Mouse (Mus musculus): ENCODE data around the gene Mef2a. TPM values are rescaled to one million over a fixed set of nuclear protein-coding genes. Genes with fewer than 3 reads are reported as not detected.
"Not testable (repeated sequence)": the region's sequence is repeated elsewhere in the genome, so short reads cannot be mapped to it uniquely, and the experiment has no call there.

The Mef2a gene
- polyA plus RNA-seq, 1 experiment = 38.9 TPM

DNA sequence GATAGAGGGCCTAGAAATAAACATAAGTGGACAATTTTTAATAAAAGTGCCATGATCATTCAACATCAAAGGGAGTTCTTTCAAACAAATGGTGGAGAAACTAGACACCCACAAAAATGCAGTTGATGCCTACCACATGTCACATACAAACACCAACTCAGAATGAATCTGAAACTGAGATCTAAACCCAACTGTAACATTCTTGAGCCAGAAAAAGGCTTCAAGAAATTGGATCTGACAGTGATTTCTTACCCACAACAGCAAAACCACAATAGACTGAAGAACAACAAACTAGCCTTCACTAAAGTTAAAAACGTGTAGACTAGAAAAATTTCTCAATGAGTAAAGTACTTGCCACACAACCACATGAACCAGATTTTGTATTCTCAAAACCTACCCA is 52.3 kb downstream of the Mef2a start:
- H3K4me1 ChIP-seq (ENCODE audit: control insufficient read depth, insufficient read depth, insufficient read length, low read length) = no peaks in the 10 kb centered on the region; the same call in 1 of the 2 replicates
- no peak overlapping the region for H3K4me3 ChIP-seq (ENCODE audit: insufficient read depth, low read depth, low read length)
- H3K27ac ChIP-seq (replicated peaks; ENCODE audit: low read depth, low read length) = no peak overlapping the region

DNA sequence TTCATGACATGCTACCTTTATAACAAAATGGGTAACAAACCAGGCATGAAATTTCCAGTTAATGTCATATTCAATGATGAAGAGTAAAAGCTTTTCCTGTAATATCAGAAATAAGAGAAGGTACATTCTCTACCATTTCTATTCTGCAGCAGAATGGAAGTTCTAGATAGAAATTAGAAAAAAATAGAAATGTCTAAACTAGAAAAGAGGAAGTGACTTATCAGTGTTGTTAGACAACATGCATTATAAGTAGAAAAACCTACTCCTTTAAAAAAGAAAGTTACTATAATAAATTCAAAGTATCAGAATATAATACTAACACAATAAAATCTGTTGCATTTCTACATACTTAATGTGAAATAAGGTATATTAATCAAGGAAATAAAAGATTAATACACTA is 54.0 kb downstream of the Mef2a start:
- Histone ChIP-seq H3K27ac (replicated peaks; ENCODE audit: low read depth, low read length) (no peak overlapping the region), H3K4me3 (ENCODE audit: insufficient read depth, low read depth, low read length) (no peak overlapping the region), H3K4me1 (ENCODE audit: control insufficient read depth, insufficient read depth, insufficient read length, low read length) (no peaks in the 10 kb centered on the region)

DNA sequence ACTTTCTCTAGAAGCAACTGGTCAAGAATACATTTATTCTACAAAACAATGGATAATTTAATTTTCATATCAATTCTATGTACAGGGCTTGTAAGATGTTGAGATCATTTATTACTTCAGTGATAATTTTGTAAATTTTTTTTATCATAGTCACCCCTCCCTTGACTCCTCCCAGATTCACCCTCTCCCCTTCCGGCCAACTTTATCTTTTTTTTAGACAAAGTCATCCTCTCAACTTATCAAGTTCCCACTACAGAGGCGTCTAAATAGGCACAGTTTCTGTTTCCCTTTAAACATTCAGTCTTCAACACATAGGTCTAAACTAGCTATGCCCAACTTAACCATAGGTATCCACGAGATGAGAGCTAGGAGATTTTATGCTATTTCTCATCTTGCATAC is 59.5 kb downstream of the Mef2a start:
- Histone ChIP-seq H3K4me3 (ENCODE audit: insufficient read depth, low read depth, low read length) (no peak overlapping the region), H3K27ac (replicated peaks; ENCODE audit: low read depth, low read length) (no peak overlapping the region), H3K4me1 (ENCODE audit: control insufficient read depth, insufficient read depth, insufficient read length, low read length) (no peaks in the 10 kb centered on the region)

DNA sequence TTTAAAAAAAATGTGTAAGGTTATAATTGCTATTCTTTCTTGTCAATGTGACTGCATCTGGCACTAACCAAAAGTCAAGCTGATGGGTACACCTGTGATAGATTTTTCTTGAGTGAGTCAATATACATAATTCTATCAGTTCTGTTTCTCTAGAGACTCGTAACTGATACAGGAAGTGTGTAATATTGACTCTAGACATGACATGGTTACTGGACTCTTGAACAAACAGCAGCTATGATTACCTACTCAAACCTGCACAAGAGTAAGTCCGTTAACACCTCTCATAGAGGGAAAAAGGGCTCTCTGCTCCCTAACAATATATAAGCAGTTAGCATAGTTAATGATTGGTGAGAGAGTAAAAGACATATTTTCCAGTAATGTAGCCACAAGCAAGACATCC is 62.5 kb downstream of the Mef2a start:
- H3K4me3 ChIP-seq (ENCODE audit: insufficient read depth, low read depth, low read length) = no peak overlapping the region
- no peak overlapping the region for H3K27ac ChIP-seq (replicated peaks; ENCODE audit: low read depth, low read length)
- H3K4me1 ChIP-seq (ENCODE audit: control insufficient read depth, insufficient read depth, insufficient read length, low read length) = no peaks in the 10 kb centered on the region

DNA sequence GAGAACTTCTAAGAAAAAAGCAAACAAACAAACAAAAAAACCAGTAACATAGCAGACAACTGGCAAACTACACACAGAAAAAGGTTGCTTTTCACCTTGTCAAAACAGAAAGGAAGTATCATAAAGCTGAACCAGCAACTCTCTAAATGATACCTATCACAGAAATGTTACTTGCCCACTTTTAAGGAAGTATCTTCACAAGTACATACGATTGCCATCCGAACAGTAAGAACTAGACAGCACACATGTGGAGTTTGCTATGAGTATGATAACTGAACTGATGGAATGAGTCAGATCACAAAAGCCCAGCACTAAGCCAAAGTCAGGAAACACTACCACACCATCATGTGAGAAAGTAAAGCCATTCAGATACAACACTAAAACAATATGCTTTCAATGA is 64.6 kb downstream of the Mef2a start:
- H3K4me1 ChIP-seq (ENCODE audit: control insufficient read depth, insufficient read depth, insufficient read length, low read length) = no peaks in the 10 kb centered on the region
- no peak overlapping the region for H3K4me3 ChIP-seq (ENCODE audit: insufficient read depth, low read depth, low read length)
- no peak overlapping the region for H3K27ac ChIP-seq (replicated peaks; ENCODE audit: low read depth, low read length)

DNA sequence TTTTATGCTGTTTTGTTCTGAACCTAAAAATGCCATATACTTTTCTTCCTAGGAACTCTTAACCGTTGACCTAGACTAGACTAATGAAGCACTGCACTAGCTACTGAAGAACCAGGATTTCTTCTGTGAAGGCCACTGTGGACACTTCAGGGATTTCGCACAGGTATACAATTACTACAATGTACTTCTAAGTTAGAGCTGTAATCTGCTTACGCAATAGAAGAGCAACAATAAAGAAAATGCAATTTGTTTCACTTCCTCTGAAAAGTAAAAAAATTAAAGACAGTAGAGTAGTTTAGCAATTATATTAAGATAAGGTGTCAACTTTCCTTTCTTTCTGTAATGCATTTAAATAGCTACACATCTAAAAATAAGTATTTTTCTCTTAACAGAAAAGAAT is 65.6 kb downstream of the Mef2a start:
- Histone ChIP-seq H3K4me3 (ENCODE audit: insufficient read depth, low read depth, low read length) (no peak overlapping the region), H3K4me1 (ENCODE audit: control insufficient read depth, insufficient read depth, insufficient read length, low read length) (no peaks in the 10 kb centered on the region), H3K27ac (replicated peaks; ENCODE audit: low read depth, low read length) (no peak overlapping the region)

DNA sequence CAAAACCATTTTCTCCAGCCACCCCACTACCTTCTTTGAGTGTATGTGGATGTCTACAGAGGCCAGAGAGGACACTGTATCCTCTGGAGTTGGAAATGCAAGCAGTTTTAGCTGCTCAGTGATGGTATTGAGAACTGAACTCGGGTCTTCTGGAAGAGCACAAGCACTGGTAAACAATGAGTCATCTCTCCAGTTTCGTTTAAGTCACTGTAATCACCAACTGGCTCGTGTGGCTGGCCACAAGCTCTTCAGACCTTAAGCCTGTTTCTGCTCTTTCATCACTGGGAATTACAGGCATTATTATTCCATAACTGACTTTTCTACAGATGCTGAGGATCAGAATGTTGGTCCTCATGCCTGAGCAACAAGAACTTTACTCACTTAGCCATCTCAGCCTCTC is 67.7 kb downstream of the Mef2a start:
- no peak overlapping the region for H3K27ac ChIP-seq (replicated peaks; ENCODE audit: low read depth, low read length)
- H3K4me3 ChIP-seq (ENCODE audit: insufficient read depth, low read depth, low read length) = no peak overlapping the region
- no peaks in the 10 kb centered on the region for H3K4me1 ChIP-seq (ENCODE audit: control insufficient read depth, insufficient read depth, insufficient read length, low read length)

DNA sequence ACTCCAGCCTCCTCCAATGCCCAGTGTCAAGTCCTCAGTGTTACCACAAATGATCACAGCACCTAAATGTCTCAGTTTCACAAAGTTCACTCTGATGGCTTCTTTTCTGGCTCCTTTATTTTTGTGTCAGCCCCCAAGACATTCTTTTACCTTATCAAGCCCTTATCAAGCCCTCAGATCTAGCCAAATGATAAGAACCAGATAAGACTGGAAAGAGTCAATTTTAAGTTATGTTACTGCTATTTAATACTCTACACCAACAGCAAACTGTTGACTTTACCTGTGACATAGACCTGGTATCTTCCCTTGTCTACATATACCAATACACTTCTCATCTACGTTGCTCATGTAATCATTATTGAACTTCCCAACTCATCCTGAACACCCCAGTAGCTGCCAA is 76.2 kb downstream of the Mef2a start:
- Histone ChIP-seq H3K4me3 (ENCODE audit: insufficient read depth, low read depth, low read length) (no peak overlapping the region), H3K4me1 (ENCODE audit: control insufficient read depth, insufficient read depth, insufficient read length, low read length) (no peaks in the 10 kb centered on the region)

DNA sequence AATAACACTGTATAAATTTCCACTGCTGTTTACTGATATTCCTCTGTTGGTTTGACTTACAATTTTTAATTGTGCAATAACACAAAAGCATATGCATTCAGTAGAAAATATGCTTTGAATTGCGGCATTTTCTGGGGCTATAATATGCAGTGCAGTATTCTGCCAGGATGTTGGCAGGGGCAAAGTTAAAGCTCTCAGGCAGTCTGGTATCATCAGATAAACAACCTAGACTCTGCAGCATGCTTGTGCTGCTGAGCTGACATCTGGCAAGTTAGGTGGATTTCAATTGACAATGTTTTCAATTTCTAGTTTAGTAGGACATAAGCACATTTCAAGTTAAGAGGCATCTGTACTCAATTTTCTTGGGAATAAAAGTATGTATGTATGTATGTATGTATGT is 81.3 kb downstream of the Mef2a start:
- no peaks in the 10 kb centered on the region; the same call in 1 of the 2 replicates for H3K4me1 ChIP-seq (ENCODE audit: control insufficient read depth, insufficient read depth, insufficient read length, low read length)
- H3K27ac ChIP-seq (replicated peaks; ENCODE audit: low read depth, low read length) = no peak overlapping the region
- H3K4me3 ChIP-seq (ENCODE audit: insufficient read depth, low read depth, low read length) = no peak overlapping the region

More for the DNA sequence above, 76.2 kb downstream of the Mef2a start:
- H3K27ac ChIP-seq (replicated peaks; ENCODE audit: low read depth, low read length) = no peak overlapping the region

DNA sequence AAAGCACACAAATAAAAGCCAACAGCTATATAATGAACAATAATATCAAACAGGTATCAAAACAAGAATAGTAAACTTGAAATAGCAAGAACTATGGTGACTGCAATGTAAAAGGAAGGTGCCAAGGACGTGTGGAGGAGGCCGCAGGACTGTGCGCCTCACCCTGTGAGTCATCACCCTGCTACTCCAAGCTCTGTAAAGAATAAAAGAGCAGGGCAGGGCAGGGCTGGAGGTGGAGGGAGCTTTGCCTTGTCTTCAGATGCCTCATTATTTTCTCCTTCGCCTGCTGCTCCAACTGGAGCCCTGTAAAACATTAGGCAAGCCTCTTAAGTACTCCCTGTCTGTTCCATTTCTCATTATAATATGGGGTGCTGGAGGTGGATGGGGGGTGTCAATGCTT is 85.2 kb downstream of the Mef2a start:
- Histone ChIP-seq H3K4me3 (ENCODE audit: insufficient read depth, low read depth, low read length) (no peak overlapping the region), H3K27ac (replicated peaks; ENCODE audit: low read depth, low read length) (no peak overlapping the region), H3K4me1 (ENCODE audit: control insufficient read depth, insufficient read depth, insufficient read length, low read length) (no peaks in the 10 kb centered on the region; the same call in 1 of the 2 replicates)

DNA sequence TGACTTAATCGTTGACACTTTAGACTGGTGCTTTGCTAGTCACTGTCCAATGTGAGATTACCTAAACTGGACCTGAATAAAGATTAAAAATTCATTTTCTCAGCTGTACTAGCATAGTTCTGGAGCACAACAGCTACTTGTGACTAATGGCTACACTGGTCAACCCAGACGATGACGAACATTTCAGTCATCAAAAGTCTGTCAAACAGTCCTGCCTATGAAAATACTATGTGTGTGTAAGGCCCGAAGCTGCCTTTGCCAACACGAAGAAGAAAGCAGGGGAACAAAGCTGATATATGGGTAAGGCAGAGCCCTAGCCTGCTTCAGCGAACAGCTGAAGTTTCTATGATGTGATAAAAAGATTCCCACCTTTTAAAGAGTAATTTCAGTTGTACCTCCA is 89.1 kb downstream of the Mef2a start:
- H3K4me1 ChIP-seq (ENCODE audit: control insufficient read depth, insufficient read depth, insufficient read length, low read length) = no peaks in the 10 kb centered on the region; the same call in 1 of the 2 replicates
- H3K27ac ChIP-seq (replicated peaks; ENCODE audit: low read depth, low read length) = no peak overlapping the region
- H3K4me3 ChIP-seq (ENCODE audit: insufficient read depth, low read depth, low read length) = no peak overlapping the region

DNA sequence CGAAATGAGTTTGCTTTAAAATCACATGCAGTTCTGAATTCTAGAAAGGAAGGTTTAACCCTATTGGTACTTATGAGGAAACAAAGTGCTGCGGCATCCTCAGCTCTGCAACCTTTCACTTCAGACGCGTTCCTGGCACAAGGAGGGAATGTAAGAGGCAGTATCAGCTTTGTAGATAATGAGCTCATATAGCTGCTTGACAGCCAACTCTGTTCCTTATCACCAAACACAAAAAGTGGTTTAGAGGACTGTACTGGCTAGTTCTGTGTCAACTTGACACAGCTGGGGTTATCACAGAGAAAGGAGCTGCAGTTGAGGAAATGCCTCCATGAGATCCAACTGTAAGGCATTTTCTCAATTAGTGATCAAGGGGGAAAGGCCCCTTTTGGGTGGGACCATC is 102.2 kb downstream of the Mef2a start:
- H3K4me3 ChIP-seq (ENCODE audit: insufficient read depth, low read depth, low read length); H3K27ac ChIP-seq (replicated peaks; ENCODE audit: low read depth, low read length); H3K4me1 ChIP-seq (ENCODE audit: control insufficient read depth, insufficient read depth, insufficient read length, low read length): not testable (repeated sequence)

DNA sequence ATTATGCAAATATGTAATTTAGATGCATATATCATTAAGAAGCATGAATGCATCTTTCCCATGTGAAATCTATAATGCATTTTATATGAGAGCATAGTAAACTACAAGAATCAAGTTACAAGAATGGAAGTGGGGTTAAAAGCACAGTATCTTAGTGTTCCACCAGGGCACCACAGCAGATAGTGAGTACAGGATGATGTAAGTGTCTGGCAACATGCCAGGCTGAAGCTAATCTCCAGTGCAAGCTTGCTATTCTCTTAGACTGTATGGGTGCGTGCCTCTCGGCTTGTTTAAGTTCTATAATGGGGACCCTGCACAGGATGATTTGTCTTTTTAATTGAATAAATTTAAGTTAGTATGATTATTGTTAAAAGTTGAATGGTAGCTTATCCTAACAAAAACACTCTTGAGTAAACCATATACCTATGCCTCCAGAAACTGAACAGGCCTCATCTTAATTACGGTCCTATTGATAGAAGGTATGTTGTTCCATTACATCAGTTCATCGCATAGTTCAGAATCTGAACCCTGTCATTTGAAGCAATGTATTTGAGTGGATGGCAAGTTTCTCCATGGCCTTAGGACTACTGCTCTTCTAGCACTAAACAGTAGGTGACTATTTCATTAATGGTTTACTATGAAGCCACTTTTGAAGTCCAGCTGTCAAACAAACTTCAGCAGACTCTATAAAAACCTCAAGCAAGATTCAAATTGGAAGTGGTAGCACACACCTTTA is 112.7 kb downstream of the Mef2a start:
- H3K4me1 ChIP-seq (ENCODE audit: control insufficient read depth, insufficient read depth, insufficient read length, low read length) = no peaks in the 10 kb centered on the region

DNA sequence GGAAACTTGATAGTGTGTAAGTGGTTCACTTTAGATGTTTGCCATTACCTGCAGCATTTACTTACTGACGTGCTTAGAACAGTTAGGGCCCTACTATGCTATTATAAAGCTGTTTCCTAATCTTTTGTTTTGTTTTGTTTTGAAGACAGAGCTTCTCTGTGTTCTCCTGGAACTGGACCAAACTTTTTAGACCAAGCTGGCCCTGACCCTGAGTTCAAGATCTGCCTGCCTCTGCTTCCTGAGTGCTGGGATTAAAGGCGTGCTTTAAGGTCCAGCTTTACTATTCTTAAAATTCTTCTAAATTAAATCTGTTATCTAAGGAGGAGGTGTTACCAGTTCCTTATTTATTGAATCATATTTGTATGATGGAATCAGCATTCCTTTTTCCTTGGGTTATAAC is 126.6 kb downstream of the Mef2a start:
- Histone ChIP-seq H3K4me3 (ENCODE audit: insufficient read depth, low read depth, low read length) (no peak overlapping the region), H3K4me1 (ENCODE audit: control insufficient read depth, insufficient read depth, insufficient read length, low read length) (peaks cover 5% of the 10 kb centered on the region), H3K27ac (replicated peaks; ENCODE audit: low read depth, low read length) (no peak overlapping the region)

More for the DNA sequence above, 112.7 kb downstream of the Mef2a start:
- H3K27ac ChIP-seq (replicated peaks; ENCODE audit: low read depth, low read length) = no peak overlapping the region
- H3K4me3 ChIP-seq (ENCODE audit: insufficient read depth, low read depth, low read length) = no peak overlapping the region

DNA sequence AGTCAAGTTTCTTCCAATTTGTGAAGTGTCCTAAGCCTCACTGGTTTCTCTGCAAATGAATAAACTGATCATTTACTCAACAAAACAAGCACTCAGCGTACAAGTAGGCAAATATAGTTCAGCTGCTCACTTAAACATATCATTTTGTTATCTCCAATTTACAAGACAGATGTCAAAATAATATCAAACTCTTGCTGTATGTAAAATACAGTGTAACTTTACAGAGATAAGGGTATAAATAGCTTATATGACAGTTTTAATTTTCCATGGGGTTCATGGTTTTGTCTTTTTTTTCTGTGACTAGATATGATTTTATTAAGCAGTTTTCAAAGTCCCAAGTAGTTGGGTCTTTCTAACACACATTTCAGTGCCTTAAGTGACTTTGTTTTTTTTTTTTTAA is 127.4 kb downstream of the Mef2a start:
- H3K27ac ChIP-seq (replicated peaks; ENCODE audit: low read depth, low read length) = no peak overlapping the region
- peaks cover 5% of the 10 kb centered on the region for H3K4me1 ChIP-seq (ENCODE audit: control insufficient read depth, insufficient read depth, insufficient read length, low read length)
- no peak overlapping the region for H3K4me3 ChIP-seq (ENCODE audit: insufficient read depth, low read depth, low read length)

DNA sequence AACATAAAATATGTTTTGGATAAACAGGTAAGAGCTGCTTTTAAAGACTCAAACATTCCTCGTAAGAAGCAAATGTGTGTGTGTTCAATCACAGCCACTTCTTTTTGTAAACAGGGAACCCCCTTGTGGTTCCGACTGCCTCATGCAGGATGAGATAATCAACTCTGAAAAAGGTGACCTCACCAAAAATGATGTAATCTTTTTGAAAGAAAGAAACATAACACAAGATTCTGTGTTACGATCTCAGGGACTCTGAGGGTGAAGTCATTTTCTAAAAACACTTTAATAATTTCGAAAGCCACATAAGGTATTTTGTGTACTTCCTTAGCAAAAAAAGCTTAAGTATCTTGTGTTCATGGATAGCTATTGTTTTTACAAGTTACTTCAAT is 128.8 kb downstream of the Mef2a start:
- Histone ChIP-seq H3K4me3 (ENCODE audit: insufficient read depth, low read depth, low read length) (no peak overlapping the region), H3K27ac (replicated peaks; ENCODE audit: low read depth, low read length) (no peak overlapping the region), H3K4me1 (ENCODE audit: control insufficient read depth, insufficient read depth, insufficient read length, low read length) (peaks cover 5% of the 10 kb centered on the region)
